Mouse (Mus musculus): ENCODE data around the gene Cyp4x1.

Cyp4x1 gene

DNA sequence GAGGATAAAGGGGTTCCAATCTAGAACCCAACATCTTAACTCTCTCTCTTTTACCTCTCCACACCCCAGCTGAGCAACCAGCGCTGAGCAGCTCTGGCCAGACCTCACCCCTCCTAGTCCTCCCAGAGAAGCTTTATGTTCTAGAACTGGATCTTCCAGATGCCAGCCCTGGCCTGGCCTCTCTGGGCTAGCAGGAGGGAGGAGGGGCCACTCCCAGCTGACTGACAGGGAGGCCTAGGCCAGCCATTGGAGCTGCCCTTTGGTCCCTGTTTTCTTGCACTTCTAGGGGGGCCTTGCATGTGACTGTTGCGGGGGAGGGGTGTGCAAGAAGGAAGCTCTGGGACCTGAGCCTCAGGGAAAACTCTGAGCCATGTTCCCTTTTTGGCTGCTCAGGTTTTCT is 43.5 kb downstream of the Cyp4x1 start:
- DNase-seq (ENCODE audit: low spot score), result peak; percentile 48

DNA sequence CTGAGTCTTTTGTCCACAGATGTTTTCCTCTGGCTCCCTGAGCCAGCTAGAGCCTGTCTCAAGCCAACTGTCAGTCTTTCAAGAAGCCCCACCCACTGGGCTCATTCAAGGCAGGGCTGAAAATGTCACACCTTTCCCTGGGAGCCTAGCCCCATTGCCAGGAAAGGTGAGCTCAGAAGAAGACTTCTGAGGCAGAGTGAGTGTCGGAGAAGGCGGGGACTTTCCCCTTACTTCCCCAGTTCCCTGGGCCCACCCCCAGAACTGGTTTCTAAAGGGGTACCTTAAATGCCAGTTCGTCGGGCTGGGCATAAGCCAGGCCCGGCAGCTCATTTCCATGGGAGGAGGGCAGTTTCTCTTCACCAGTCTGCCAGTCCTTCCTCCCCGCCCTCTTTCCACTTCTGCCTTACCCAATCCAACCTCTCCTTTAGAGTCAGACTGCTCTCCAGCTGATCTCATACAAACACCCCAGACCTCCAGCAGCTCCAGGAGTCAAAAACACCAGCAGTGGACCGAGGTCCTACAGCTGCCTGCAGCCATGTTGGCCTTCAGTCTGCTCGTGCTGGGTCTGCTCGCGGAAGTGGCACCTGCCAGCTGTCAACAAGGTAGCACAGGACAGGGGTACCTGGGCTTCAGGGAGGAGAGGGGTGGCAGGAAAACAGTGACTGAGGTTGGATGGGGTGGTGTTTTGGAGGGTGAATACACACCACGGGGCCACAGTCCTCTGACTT is 45.3 kb downstream of the Cyp4x1 start, which contains the start of gene Pdzk1ip1:
Gene Pdzk1ip1 (plus strand): TSS at position 98 of the 728 bp plus-strand sequence.
- DNase-seq (ENCODE audit: low spot score), result peak; percentile 34

DNA sequence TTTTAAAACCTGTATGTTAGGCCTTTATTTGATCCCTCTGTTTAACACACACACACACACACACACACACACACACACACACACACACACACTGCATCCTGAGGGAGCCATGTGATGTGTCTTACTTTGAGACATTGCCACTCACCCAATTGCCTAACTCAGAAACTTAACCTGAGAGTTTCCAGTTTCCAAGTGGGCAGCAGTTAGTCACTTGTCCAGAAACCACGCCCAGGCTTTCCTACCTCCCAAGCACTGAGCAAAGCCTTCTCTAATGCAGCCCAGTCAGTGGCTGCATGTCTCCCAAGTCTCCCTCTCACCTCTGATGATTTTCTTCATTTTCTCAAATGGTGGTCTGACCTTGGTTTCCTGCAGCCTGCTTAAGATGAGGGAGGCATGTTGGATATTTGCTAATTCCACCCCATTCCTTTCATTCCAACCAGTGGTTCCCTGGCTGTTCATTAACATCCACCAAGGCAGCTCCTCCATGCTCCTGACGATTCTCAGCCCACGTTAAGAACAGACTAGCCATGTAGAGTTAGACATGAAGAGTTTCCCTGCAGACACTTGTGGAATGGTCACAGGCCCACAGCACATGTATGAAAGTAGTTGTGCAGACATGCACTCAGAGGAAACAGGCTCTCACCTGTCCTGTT is 47.2 kb downstream of the Cyp4x1 start:
- DNase-seq (ENCODE audit: low spot score), result peak; percentile 72

DNA sequence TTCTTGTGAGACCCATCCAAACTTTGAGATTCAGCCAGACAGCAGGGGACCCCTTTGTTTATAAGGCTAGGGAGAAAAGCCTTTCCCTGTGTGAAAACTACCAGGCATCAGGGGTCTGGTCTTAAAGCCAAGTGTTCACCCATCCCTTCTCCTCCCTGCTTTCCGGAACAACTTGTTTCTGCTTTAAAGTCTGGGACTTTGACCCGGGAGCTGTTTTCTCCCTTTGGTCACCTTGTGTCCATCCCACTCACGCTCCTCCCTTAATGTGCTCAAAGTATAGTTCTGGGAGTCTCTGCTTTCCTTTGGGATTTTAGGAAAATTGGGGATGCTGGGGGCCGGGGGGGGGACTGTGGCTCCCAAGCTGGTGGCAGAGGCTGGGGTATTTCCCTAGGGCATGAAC is 47.8 kb downstream of the Cyp4x1 start:
- DNase-seq (ENCODE audit: low spot score), result peak; percentile 44

GRCm38 (mm10) chr4:115085522-115086095 is 48.5 kb downstream of the Cyp4x1 start:
- DNase-seq (ENCODE audit: low spot score), result peak; percentile 63

DNA sequence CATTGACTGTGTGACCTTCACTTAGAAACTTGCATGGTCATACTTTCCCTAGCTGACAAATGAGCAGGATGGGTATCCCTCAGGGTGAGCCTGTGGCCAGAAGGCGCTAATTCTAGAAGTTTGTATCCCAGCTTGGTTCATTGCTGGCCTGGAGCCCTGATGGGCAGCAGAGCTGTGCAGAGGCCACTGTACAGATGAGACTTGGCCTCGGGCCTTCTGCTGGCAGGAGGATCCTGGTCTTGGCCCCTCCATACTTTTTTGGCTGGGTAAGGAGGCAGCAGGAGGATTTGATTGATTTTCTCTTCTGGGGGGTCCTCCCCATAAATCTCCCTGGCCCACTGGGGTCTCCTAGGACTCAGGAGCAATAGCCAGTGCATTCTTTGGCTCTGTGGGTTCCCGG is 51.0 kb downstream of the Cyp4x1 start:
- no peak for DNase-seq (ENCODE audit: low spot score)

DNA sequence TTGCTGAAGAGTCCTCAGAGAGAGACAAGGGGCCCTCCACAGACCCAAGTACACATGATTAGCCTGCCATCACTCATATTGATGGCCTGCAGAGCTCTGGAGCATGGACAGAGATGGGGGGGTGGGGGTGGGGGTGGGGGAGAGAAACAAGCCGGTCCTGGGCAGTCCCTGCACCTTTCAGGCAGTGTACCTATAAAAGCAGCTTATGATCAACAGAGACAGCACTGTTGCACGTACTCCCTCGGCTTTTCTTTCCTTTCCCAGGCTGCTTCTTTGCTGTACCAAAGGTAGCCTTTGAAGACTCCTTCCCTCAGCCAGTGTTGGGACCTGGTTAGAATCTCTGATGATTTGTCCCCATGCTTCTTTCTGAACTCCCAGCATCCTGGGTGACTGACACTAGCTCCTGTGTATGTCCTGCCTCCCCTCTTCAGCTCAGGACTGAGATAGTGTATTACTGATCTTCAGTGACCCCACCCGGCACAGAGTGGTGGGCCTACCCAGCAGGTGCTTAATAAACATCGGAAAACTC is 54.2 kb downstream of the Cyp4x1 start:
- DNase-seq (ENCODE audit: low spot score), result no peak

DNA sequence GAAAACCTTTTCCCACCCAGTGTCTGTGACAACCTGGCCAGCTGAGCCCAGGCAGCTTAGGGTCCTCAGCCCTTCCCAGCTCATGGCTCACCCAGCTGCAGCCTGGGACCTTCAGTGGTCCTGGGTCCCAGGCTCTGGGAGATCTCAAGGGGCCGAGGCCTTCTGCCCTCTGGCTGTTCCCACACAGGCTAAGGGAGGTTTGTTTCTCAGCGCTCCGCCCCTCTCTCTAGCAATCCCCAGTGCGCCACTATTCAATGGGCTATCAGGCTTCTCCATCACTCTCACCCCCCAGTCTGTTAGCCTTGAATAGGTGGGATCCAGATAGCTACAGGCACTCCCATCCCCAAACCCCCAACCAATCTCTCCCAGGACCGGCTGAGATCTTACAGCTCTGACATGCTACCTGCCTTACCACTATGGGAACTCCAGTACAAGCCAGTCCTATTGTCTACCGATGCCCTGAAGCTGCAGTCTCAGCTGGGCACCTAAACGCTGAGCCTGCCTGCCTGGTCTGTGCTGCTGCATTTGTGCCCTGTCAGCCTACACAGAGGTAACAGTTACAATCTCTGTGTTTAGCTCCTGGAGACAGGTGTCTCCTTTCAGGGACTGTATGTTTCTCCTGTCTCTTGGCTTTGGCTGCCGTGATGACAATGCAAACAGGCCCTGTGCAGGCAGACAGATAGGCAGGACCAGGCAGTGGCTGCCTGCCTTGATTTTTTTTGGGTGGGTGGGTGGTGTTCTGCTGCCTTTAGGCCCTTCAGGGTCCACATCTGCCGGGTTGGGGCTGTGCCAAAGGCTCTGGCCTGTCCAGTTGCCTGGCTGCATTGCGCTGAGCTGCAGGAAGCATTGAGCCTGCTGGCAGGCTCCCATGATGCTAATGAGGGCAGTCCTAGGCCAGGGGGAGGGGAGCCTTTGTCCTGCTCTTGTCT is 54.9 kb downstream of the Cyp4x1 start:
- no peak for DNase-seq (ENCODE audit: low spot score)

GRCm38 (mm10) chr4:115075204-115075915 is 58.7 kb downstream of the Cyp4x1 start:
- DNase-seq (ENCODE audit: low spot score), result no peak

DNA sequence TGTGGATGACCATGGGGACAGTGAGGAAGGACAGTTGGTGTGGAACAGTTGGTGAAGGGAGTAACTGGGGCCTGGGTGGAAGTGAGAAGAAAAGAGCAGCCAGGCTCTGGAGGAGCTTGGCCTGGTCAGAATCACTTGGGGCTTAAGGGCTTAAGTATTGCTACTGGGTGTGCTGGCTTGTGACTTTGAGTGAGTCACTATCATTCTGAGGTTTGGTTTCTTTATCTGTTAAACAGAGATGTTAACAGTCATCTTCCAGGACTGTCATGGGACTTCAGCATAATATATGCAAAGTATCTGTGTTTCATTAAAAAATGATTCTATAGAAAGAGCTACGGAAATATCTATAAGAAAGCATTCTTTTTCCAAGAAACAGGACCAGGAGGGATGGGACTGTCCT is 59.3 kb downstream of the Cyp4x1 start:
- DNase-seq (ENCODE audit: low spot score), result no peak

DNA sequence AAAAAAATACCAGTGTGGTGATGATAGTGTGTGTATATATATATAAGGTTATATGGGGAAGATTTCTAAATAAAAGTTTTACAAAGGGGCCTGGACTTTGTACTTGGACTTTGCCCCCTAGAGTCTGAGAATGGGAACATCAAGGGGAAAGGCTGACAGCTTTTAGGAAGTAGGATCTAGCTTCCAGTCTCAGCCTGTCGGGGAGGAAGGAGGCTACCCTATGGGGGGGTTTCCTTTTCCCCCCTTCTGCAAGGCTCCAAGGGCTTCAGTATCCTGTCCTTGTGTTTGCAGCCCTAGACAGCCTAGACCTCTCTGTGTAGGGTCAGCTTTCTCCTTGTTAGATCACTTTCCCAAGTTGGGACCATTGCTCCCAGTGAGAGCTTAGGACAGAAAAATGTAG is 62.4 kb downstream of the Cyp4x1 start:
- DNase-seq (ENCODE audit: low spot score), result no peak

- DNase-seq (ENCODE audit: low spot score), result no peak
These were observed 70.4 kb downstream of the Cyp4x1 start for GRCm38 (mm10) chr4:115063518-115064239.

DNA sequence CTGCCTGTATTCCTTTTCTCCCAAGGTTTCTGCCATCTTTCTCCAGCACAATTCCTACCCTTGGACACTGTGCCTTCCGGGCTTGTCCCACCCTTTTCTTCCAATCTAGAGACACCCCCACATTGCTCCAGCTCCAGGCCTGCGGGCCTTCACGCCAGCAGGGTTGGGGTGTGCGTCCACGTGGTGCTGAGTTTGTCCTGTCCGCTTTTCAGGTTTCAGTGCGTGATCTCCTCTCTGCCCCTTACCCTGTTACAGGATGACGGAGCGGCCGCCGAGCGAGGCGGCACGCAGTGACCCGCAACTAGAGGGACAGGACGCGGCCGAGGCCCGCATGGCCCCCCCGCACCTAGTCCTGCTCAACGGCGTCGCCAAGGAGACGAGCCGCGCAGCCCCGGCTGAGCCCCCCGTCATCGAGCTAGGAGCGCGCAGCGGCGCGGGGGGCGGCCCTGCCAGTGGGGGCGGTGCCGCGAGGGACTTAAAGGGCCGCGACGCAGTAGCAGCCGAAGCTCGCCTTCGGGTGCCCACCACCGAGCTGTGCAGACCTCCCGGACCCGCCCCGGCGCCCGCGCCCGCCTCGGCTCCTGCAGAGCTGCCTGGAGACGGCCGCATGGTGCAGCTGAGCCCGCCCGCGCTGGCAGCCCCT is 71.1 kb downstream of the Cyp4x1 start:
- DNase-seq (ENCODE audit: low spot score), result no peak

GRCm38 (mm10) chr4:115062540-115062874 is 71.6 kb downstream of the Cyp4x1 start:
- no peak for DNase-seq (ENCODE audit: low spot score)

DNA sequence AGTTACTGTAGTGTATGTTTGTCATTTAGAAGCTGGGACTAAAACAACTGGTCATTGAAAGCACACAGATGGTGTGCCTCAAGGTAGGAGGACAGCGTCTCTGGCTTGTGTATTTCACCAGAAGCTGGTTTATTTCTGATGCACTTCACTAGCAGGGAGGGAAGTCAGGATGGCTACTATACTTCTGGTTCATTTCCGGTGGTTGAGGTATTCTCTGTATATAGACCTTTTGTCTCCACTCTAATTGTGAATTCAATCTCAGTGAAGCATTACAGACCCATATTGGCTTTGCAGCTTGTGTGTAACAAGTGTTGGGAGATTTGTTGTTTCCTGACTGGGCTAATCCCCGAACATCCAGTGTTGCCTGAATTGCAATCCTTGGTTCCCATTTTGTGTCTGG is 73.3 kb downstream of the Cyp4x1 start:
- no peak for DNase-seq (ENCODE audit: low spot score)

DNA sequence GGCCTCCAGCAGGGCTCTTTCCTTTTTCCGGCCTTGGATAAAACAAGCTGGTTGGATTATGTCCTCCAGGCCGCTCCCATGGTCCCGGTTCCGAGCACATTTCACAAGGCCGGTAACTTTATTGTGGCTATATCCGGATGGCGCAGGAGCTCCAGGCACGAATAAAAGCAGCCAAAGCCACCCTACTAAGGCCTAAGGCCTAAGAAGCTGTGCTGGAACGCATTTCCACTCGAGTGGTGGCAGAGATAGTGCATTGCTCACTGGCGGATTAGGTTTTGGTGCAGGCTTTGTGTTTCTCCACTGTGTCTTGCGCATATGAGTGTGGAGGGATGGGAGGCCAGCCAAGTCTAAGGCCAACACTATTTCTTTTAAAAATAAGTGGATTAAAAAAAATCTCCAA is 74.2 kb downstream of the Cyp4x1 start:
- no peak for DNase-seq (ENCODE audit: low spot score)

- DNase-seq (ENCODE audit: low spot score), result no peak
These were observed 75.0 kb downstream of the Cyp4x1 start for GRCm38 (mm10) chr4:115058871-115059590.

GRCm38 (mm10) chr4:115058317-115058761 is 75.7 kb downstream of the Cyp4x1 start:
- DNase-seq (ENCODE audit: low spot score), result no peak

DNA sequence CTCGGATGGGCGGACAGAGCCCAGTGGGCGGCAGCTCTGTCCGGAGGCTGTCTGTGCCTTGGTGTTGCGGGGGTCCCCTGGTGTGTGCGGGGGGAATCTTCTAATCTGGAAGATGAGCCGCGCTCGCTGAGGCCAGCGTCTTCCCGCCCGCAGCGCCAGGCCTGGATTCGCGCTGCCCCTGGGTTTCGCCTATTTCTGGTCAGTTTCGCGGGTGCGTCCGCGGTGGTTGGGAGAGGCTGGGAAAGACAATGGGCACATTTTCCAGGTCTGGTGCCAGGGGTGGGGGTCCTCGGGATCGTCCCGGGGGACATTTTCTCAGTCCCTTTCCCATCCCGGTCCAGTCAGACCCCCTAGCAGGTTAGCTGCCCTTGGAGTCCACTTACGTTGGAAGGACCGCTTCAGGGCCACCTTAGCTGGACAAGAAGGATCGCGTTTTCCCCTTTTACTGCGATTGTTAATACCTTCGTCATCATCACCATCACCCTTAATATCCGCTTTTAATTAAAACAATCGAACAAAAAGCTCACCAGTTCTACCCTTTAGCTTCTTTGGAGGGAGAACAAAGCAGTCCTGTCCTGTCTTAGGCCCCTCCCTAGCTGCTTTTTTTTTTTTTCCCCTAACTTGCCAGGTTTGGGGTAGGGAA is 76.3 kb downstream of the Cyp4x1 start:
- DNase-seq (ENCODE audit: low spot score), result no peak

Measured in yolk sac, embryonic 10.5 days (tissue).